Mouse (Mus musculus) heart, embryonic 14.5 days (tissue): Measurements from ENCODE around the gene Cnot10. TPM values are rescaled to one million over a fixed set of nuclear protein-coding genes. Genes with fewer than 3 reads are reported as not detected.

Source experiments
- ATAC-seq: fragments of 200-750 bp; cut with Nextera tagmentation; 2 replicates; pipeline ENCODE4 v1.8.0; 2017; ENCODE audit warnings: low read depth, moderate TSS enrichment; ENCODE audit not compliant: insufficient number of reproducible peaks, insufficient read depth, low FRiP score
- H3K27ac ChIP-seq, 2 experiments: fragments of 200-500 bp in 1 of 2; fragments of 300-500 bp in 1 of 2; sonication (generic) in 1 of 2; replicated peaks in 1 of 2; 2 replicates each; pipeline ENCODE4 v1.5.1; 2012 to 2014; ENCODE audit warnings: low read depth in 2 of 2, low read length in 2 of 2, control low read depth in 1 of 2, mild to moderate bottlenecking in 1 of 2, mixed read lengths in 1 of 2; ENCODE audit not compliant: control insufficient read depth in 1 of 2, insufficient read depth in 1 of 2
- H3K27me3 ChIP-seq: fragments of 300-500 bp; sonication (generic); 2 replicates; pipeline ENCODE4 v1.6.1; 2014; ENCODE audit warnings: mild to moderate bottlenecking, low read length, control low read depth; ENCODE audit not compliant: control insufficient read depth, insufficient read depth
- H3K36me3 ChIP-seq: fragments of 300-500 bp; sonication (generic); 2 replicates; pipeline ENCODE4 v1.6.1; 2014; ENCODE audit warnings: mild to moderate bottlenecking, control low read depth, low read length, mixed read lengths; ENCODE audit not compliant: control insufficient read depth, insufficient read depth
- H3K4me1 ChIP-seq, 2 experiments: fragments of 200-500 bp in 1 of 2; fragments of 300-500 bp in 1 of 2; sonication (generic) in 1 of 2; 2 replicates each; pipeline ENCODE4 v1.6.1; 2012 to 2014; ENCODE audit warnings: low read length in 2 of 2, control low read depth in 1 of 2, mixed read lengths in 1 of 2; ENCODE audit not compliant: control insufficient read depth in 2 of 2, insufficient read depth in 2 of 2
- H3K4me2 ChIP-seq: fragments of 300-500 bp; sonication (generic); 2 replicates; pipeline ENCODE4 v1.6.1; 2014; ENCODE audit warnings: mild to moderate bottlenecking, low read length
- H3K4me3 ChIP-seq, 2 experiments: fragments of 200-500 bp in 1 of 2; fragments of 300-500 bp in 1 of 2; sonication (generic) in 1 of 2; 2 replicates each; pipeline ENCODE4 v1.5.1; 2012 to 2014; ENCODE audit warnings: low read length in 2 of 2, mild to moderate bottlenecking in 2 of 2, control low read depth in 1 of 2, low read depth in 1 of 2, moderate library complexity in 1 of 2; ENCODE audit not compliant: control insufficient read depth in 1 of 2, insufficient read depth in 1 of 2
- H3K9ac ChIP-seq: fragments of 300-500 bp; sonication (generic); 2 replicates; pipeline ENCODE4 v1.6.1; 2014; ENCODE audit warnings: mild to moderate bottlenecking, low read length
- H3K9me3 ChIP-seq: fragments of 300-500 bp; sonication (generic); 2 replicates; pipeline ENCODE4 v1.6.1; 2016; ENCODE audit warnings: low read length, control low read depth; ENCODE audit not compliant: control insufficient read depth
- WGBS: fragments of 180-500 bp; shearing (Covaris S2); extraction: QIAGEN DNeasy Blood & Tissue Kit; methylation state at CpG from one replicate; pipeline ENCODE4 v1.1.7; 2014; 5-methylcytosine and 5-hydroxymethylcytosine counted together
- polyA plus RNA-seq: library from polyadenylated mRNA; unstranded; fragments of >200 nt; fragmentation: Nextera tagmentation; extraction: Ambion mirVana; gene quantifications from 2 replicates; pipeline ENCODE4 v1.2.1, GENCODE M21; 2014

Cnot10 gene
- polyA plus RNA-seq, 1 experiment from 2014 or later: 34.5 TPM

GRCm38 (mm10) chr9:114636751-114637150 lies 3.2 kb downstream of the Cnot10 start:
- Histone ChIP-seq H3K4me3 (no peak overlapping the region), H3K4me1 (peaks cover 2 to 11% of the 10 kb centered on the region in 2 experiments; a peak in 3 of 4 replicates), H3K27ac (no peak overlapping the region), H3K9me3 (no peaks in the 10 kb centered on the region), H3K9ac (no peak overlapping the region), H3K36me3 (peaks cover 4% of the 10 kb centered on the region), H3K4me2 (no peak overlapping the region), H3K27me3 (no peaks in the 10 kb centered on the region)
- ATAC-seq: no peak
- WGBS: 84% methylated on average over 3 of the region's 3 CpGs

GRCm38 (mm10) chr9:114636150-114636549 lies 3.8 kb downstream of the Cnot10 start:
- Histone ChIP-seq H3K9ac (no peak overlapping the region), H3K27ac (no peak overlapping the region), H3K4me1 (peaks cover 2 to 11% of the 10 kb centered on the region in 2 experiments; a peak in 3 of 4 replicates), H3K9me3 (no peaks in the 10 kb centered on the region), H3K27me3 (no peaks in the 10 kb centered on the region), H3K36me3 (peaks cover 9% of the 10 kb centered on the region), H3K4me3 (no peak overlapping the region), H3K4me2 (no peak overlapping the region)
- ATAC-seq: no peak
- 97% methylated on average over 4 of the region's 4 CpGs for WGBS

GRCm38 (mm10) chr9:114632331-114632730 lies 7.7 kb downstream of the Cnot10 start:
- no peaks in the 10 kb centered on the region for H3K9me3 ChIP-seq
- peaks cover 44% of the 10 kb centered on the region for H3K36me3 ChIP-seq
- H3K4me3 ChIP-seq: no peak overlapping the region
- H3K9ac ChIP-seq: no peak overlapping the region
- peaks cover 0 to 2% of the 10 kb centered on the region in 2 experiments; a peak in 1 of 4 replicates for H3K4me1 ChIP-seq
- no peak overlapping the region for H3K27ac ChIP-seq
- WGBS: 79% methylated on average over 4 of the region's 4 CpGs
- no peak for ATAC-seq
- no peaks in the 10 kb centered on the region for H3K27me3 ChIP-seq
- H3K4me2 ChIP-seq: no peak overlapping the region

GRCm38 (mm10) chr9:114626726-114627125 lies 13.3 kb downstream of the Cnot10 start:
- 61% methylated on average over 4 of the region's 4 CpGs for WGBS
- no peak overlapping the region for H3K4me2 ChIP-seq
- no peaks in the 10 kb centered on the region for H3K9me3 ChIP-seq
- H3K4me3 ChIP-seq: no peak overlapping the region
- H3K36me3 ChIP-seq: peaks cover 94% of the 10 kb centered on the region
- no peak for ATAC-seq
- no peaks in the 10 kb centered on the region for H3K4me1 ChIP-seq
- no peaks in the 10 kb centered on the region for H3K27me3 ChIP-seq
- no peak overlapping the region for H3K27ac ChIP-seq
- H3K9ac ChIP-seq: no peak overlapping the region

- Histone ChIP-seq H3K4me1 (no peaks in the 10 kb centered on the region), H3K4me2 (no peak overlapping the region), H3K4me3 (no peak overlapping the region), H3K9ac (no peak overlapping the region), H3K27ac (no peak overlapping the region), H3K36me3 (peaks cover 96% of the 10 kb centered on the region), H3K9me3 (no peaks in the 10 kb centered on the region), H3K27me3 (no peaks in the 10 kb centered on the region)
- no peak for ATAC-seq
- 84% methylated on average over 6 of the region's 6 CpGs for WGBS
These were observed 15.8 kb downstream of the Cnot10 start for GRCm38 (mm10) chr9:114624178-114624577.

GRCm38 (mm10) chr9:114621149-114621548 lies 18.8 kb downstream of the Cnot10 start:
- H3K36me3 ChIP-seq: peaks cover 86% of the 10 kb centered on the region
- no peak overlapping the region for H3K4me3 ChIP-seq
- H3K4me2 ChIP-seq: no peak overlapping the region
- ATAC-seq: no peak
- H3K27ac ChIP-seq: no peak overlapping the region
- H3K9me3 ChIP-seq: no peaks in the 10 kb centered on the region
- 92% methylated on average over 5 of the region's 5 CpGs for WGBS
- H3K27me3 ChIP-seq: no peaks in the 10 kb centered on the region
- H3K4me1 ChIP-seq: no peaks in the 10 kb centered on the region
- no peak overlapping the region for H3K9ac ChIP-seq

- Histone ChIP-seq H3K9me3 (no peaks in the 10 kb centered on the region), H3K4me3 (no peak overlapping the region), H3K27ac (no peak overlapping the region), H3K36me3 (peaks cover 84% of the 10 kb centered on the region), H3K9ac (no peak overlapping the region), H3K27me3 (no peaks in the 10 kb centered on the region), H3K4me2 (no peak overlapping the region), H3K4me1 (no peaks in the 10 kb centered on the region)
- ATAC-seq: no peak
- 83% methylated on average over 9 of the region's 9 CpGs for WGBS
These were observed 25.6 kb downstream of the Cnot10 start for GRCm38 (mm10) chr9:114614176-114614953.

GRCm38 (mm10) chr9:114613026-114613425 lies 27.0 kb downstream of the Cnot10 start:
- no peak overlapping the region for H3K27ac ChIP-seq
- H3K9ac ChIP-seq: no peak overlapping the region
- peaks cover 85% of the 10 kb centered on the region for H3K36me3 ChIP-seq
- no peak overlapping the region for H3K4me3 ChIP-seq
- no peaks in the 10 kb centered on the region for H3K27me3 ChIP-seq
- H3K4me1 ChIP-seq: no peaks in the 10 kb centered on the region
- no peak overlapping the region for H3K4me2 ChIP-seq
- 86% methylated on average over 4 of the region's 4 CpGs for WGBS
- no peak for ATAC-seq
- H3K9me3 ChIP-seq: no peaks in the 10 kb centered on the region
